Mouse (Mus musculus) liver, adult 10 weeks (tissue): ENCODE data around the gene Eif2b5. TPM values are rescaled to one million over a fixed set of nuclear protein-coding genes. Genes with fewer than 3 reads are reported as not detected.

Experiments
- polyA plus RNA-seq: library from polyadenylated mRNA; stranded (reverse); fragments of 350-450 nt; fragmentation: Illumina TruSeq; extraction: RNeasy Lipid Tissue Mini Kit (QIAGEN cat#74804); gene quantifications from one replicate; pipeline ENCODE4 v1.2.3, GENCODE M21; 2014; ENCODE audit warnings: low read depth, low replicate concordance

Eif2b5 gene
- 9.8 TPM for polyA plus RNA-seq

DNA sequence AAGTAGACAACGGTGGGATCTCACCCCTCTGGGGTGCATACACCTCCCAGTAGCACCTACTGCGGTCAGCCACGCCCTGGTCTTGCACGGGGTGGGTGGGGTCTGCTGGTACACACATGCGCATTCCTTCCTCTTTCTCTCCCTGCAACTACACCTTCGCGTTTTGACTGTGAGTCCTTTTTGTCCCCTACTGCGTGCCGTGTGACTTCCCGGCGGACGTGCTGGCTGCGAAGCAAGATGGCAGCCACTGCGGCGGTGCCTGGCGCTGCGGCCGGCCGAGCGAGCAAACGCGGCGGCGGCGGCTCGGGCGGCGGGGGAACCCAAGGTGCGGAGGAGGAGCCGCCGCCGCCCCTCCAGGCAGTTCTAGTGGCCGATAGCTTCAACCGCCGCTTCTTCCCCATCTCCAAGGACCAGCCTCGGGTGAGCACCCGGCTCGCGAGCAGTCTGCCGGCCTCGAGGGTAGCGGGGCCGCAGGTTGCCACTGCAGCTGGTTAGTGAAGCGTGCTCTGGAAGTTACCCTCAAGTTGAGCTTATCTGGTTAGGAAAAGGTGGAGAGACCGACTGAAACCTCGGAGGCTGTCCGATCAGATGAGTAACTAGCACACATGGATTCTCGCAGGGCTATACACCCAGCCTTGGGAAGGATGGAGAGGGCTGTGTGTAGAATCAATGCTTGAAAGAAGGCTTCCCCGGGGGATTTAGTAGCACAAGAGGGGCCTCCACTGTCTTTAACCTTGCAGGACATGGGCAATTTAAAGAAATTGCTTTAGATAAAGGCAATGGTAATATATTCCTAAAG, at the start of gene Eif2b5:
Gene Eif2b5, plus strand, starts transcription at position 141 of the 799 bp plus-strand sequence.

DNA sequence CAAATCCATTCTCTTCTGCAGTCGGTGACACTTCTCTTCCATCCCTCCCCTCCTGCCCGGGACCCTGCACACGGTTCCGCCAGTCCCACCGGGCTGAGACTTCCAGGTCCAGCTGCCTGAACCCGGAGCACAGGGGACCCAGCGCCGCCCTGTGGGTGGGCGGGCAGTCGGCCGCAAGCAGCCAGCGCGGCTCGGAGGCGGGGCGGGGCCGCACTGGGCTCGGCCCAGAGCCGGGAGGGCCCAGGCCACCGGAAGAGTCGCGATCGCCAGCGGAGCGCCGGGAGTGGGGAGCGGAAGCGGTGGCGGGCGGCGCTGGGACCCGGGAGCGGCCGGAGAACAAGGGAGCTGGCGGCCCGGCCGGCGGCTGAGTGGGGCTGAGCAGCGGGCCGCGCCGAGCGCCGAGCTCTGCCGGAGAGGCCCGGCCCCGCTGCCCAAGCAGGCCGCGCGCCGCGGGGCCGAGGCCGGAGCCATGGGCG, 18.1 kb downstream of the Eif2b5 start, which contains the start of gene Dvl3:
Gene Dvl3, plus strand, starts transcription at position 257 of the 476 bp plus-strand sequence.

DNA sequence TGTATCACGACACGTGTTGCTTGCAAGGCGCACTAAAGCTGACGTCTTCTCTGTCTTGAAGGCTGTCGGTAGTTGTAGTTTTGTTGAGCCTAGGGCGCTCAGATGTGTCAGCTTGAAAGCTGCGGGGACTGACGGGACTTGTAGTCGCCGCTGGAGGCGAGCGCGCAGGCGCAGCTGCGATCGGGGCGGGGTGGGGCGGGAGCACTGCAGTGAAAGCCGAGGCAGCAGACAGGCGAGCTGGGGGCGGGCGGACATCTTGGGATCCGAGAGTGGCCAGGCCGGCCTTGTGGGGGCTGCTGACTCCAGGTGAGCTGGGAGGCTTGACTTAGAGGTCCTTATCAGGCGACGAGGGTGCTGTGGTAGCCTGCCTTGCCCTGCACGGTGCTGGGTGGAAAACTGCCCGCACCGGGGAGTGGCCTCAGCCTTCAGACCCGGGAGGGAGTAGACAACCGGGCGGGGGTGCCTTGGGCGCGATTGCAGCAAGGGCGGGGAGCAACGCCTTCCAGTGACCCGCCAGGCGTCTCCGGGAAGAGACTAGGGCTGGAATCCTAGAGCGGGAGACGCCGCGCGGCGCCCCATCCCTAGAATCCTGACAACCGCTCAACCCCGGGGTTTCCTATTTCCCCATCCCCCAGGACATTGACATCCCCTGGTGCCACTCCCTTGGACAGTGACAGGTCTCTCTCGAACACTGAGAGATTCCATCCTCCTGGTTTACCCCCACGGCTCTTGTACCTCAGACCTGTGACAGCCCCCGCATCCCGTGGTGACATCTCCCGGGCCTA, 36.9 kb downstream of the Eif2b5 start, which contains the start of gene Ap2m1:
Gene Ap2m1, plus strand, starts transcription at position 183 of the 785 bp plus-strand sequence.

DNA sequence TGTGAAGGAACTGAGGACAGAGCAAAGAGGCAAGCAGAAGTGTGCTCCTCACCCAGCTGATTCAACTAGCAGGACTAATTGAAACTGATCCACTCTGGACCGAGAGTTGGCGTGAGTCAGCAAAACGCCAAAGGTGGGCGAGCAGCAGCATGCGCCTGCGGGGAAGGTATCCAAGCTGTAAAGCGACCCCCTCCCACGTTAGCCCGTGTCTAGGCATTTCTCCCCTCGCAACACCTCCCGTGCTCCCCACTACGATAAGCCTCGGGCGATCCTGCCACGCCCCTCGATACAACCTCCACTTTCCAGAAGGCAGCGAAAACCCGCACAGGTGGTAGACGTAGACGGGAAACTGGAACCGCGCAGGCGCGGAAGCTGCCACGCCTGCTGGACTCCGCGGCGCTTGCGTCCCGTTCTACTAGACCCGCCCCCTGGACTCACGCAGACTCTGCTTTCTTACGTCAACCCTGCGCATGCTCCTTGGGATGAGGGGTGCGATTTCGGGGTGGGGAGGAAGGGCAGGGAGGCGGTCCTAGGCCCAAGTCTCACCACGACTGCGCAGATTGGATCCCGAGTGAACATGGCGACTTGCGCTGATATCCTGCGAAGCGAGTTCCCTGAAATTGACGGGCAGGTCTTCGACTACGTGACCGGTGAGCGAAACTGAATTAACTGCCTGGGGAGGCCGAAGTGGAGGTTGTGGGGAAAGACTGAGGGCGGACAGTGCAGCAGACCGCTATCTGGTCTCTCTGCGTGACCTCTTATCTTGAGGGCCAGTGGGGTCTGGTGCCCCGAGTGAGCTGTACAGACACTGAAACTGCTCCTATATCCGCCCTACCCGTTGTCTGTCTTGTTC, 49.7 kb downstream of the Eif2b5 start, which contains the start of gene Abcf3:
Gene Abcf3, plus strand, starts transcription at position 482 of the 853 bp plus-strand sequence.

Other genes starting within 250 kb of the Eif2b5 start
- 40.4 TPM for gene Parl, start 196.4 kb upstream of the Eif2b5 start, polyA plus RNA-seq
- gene Cyp2ab1, start 173.4 kb upstream of the Eif2b5 start, polyA plus RNA-seq, result not detected
- gene Abcc5, start 72.4 kb upstream of the Eif2b5 start, polyA plus RNA-seq, result 2.8 TPM
- gene Dvl3, start 18.2 kb downstream of the Eif2b5 start, polyA plus RNA-seq, result 7.3 TPM
- gene Ap2m1, start 36.7 kb downstream of the Eif2b5 start, polyA plus RNA-seq, result 86.1 TPM
- 10.5 TPM for gene Abcf3, start 49.8 kb downstream of the Eif2b5 start, polyA plus RNA-seq
- gene Vwa5b2, start 90.7 kb downstream of the Eif2b5 start, polyA plus RNA-seq, result not detected
- 1.7 TPM for gene Eef1akmt4, start 112.8 kb downstream of the Eif2b5 start, polyA plus RNA-seq
- gene Gm49333, start 112.8 kb downstream of the Eif2b5 start, polyA plus RNA-seq, result not detected
- 6.0 TPM for gene Alg3, start 112.9 kb downstream of the Eif2b5 start, polyA plus RNA-seq
- gene Camk2n2, start 122.5 kb downstream of the Eif2b5 start, polyA plus RNA-seq, result not detected
- gene Ece2, start 131.0 kb downstream of the Eif2b5 start, polyA plus RNA-seq, result not detected
- 84.4 TPM for gene Psmd2, start 152.8 kb downstream of the Eif2b5 start, polyA plus RNA-seq
- 154 TPM for gene Eif4g1, start 169.5 kb downstream of the Eif2b5 start, polyA plus RNA-seq
- not detected for gene Fam131a, start 194.4 kb downstream of the Eif2b5 start, polyA plus RNA-seq
- 10.0 TPM for gene Polr2h, start 218.8 kb downstream of the Eif2b5 start, polyA plus RNA-seq
- gene Clcn2, start 218.9 kb downstream of the Eif2b5 start, polyA plus RNA-seq, result 3.3 TPM
- gene Chrd, start 234.3 kb downstream of the Eif2b5 start, polyA plus RNA-seq, result 0.13 TPM
- 2.9 TPM for gene Thpo, start 235.7 kb downstream of the Eif2b5 start, polyA plus RNA-seq